Mouse (Mus musculus) A20 (cell line): Measurements from ENCODE around the gene Ptges2.

Source experiments
- DNase-seq: peaks from one replicate; pipeline ENCODE4 v3.0.0-alpha.2; 2011; ENCODE audit warnings: low read depth, low spot score

The Ptges2 gene

DNA sequence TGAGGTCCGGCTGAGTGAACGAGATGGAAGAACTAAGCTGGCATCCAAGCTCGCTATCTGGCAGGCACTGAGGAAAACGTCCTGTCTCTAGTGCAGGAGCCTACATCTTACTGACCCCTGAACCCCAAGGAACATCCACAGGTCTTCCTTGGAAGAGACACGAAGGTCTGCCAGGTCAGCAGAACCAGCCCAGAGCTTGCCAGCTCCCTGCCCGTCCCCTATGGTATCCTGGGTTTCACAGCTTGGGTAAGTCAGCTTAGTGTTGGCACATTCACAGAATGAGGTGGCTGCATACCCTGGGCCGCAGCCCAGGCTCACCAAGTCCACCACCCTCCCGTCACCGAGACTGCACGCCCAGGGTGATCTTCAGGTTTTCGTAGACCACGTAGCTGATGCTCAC lies 20.1 kb downstream of the Ptges2 start:
- no peak for DNase-seq

DNA sequence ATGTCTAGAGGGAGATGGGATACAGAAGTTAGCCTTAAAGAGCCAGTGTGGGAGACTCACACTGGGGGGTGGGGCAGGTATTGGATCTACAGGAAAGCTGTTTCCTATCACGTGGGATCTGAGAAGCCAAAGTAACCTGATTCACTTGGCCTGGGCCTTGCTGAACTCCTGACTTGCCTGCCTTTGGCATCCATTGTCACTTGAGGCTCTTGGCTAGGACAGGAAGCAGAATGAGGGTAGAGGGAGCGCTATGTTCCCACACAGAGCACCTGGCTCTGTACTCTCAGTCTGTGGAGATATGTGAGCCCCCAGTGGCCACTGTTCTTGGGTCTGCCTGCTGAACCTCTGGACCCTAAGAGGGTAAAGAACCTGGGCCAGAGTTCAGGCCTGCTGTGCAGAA lies 20.9 kb downstream of the Ptges2 start:
- DNase-seq: no peak

DNA sequence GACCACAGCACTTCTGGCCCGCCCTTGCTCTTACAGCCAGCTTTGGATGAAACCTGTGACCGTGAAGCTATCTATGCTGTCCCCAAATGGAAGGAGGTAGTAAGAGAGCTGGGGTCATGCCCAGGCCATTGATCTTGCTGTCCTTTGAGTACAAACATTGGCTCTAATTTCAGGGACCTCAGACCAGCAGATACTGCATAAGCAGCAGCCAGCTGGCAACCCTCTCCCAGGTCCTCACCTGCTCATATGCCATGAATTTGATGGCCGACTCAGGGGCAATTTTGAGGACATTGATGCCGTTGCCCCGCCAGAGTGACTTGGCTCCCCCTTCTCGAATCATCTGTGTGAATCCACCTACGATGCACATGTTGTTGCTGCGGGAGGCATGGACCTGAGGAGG lies 21.8 kb downstream of the Ptges2 start:
- no peak for DNase-seq

DNA sequence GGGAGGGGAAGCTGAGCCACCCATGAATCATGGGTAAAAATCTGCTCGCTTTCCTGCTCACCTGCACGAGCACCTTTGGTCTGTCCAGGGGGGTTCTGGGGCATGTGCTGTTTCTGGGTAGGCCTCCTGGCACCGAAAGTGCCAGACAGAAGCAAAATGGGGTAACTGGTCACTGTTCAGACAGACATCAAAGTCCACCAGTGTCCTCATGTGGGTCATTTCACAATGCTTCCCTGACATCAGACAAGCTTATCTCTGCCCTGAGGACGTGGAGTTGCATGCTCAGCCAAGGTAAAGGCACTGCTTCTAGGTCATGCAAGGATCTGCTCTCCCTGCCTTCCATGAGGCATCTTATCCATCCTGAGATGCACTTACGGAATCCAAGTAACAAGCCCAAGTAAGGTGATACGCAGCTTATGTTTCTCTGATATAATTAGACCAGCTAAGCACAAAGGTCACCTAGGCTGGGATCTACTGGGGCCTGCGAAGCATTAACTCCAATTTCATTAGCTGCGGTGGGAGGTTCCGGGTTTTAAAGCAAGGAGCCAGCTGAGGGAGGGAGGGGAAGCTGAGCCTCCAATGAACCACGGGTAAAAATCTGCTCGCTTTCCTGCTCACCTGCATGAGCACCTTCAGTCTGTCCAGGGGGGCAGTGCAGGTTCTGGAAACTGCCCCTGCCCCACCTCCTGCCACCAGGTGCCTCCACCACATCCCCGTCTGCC lies 22.9 kb downstream of the Ptges2 start:
- no peak for DNase-seq

DNA sequence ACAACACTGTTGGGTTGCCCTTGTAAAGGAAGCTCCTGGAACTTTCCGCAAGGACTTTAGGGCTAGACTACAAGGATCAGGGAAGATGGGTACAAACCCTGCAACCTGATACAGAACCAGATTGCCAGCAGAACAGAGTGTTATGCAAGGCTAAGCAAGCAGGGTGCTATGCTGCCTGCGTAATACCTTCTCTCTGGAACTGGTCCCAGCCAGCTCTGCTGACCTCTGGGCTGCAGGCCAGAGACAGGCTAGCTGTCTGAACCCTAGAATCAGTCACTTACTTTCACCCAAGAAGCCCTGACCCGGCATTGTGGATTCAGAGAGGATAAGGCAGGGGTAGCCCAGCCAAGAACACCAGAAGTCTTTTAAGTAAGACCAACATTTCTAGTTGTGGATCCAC lies 23.7 kb downstream of the Ptges2 start:
- DNase-seq: no peak

DNA sequence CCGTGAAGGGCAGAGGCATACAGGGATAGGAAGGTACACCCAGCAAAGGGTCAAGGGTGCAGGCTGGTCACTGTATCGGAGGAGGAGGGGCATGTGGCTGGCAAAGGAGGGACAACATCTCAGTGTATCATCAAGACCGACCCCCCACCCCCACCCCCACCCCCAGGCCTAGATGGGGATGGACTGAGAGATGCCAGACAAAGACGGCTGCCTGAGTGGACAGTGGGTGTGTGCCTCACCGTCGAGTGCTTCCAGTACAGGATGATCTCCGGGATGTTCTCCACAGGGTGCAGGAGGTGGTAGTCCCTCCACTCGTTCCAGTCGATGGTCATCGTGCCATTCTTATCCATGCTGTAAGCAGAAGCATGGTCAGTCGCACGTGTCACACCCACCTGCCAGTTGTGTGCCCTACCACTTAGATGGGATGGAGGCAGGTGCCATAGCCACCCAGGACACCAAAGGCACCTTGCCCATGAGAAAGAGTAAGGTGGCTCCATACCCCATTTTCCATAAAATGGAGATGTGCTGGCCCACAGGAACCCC lies 24.4 kb downstream of the Ptges2 start:
- DNase-seq: no peak

DNA sequence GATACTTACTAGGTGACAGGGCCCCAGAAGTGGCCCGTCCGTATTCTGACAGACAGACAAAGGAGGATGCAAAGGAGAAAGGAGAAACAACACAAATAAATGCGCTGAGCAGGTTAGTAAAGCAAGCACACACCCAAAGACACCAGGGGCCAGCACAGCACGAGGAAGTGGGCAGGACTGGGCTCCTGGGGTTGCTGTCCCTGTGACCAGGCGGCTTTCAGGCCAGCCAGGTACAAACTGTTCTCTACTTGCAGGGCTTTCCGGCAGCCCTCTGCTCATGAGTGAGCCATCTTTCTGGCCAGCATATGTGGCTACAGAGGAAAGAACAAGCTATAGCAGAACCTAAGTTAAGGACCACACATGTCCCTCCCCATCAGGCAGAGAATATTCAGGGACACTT lies 25.0 kb downstream of the Ptges2 start:
- no peak for DNase-seq

DNA sequence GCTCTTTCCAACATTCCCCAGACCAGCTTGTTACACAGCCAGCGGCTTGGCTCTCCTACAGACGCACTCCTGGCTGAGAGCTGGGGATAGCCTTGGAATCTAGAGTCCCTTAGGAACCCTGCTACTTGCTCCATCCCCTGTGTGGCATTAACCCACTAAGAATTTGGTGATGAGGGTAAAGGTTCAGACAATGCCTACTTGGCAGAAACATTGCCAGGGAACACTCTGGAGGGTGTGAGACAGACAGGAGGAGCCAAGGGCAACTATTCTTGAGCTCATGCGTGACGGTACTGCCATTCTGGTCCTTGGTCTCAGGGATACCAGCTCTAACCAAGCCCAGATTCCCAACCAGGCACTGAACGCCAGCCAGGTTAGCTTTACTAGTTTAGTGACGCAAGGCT lies 26.2 kb downstream of the Ptges2 start:
- DNase-seq: no peak

DNA sequence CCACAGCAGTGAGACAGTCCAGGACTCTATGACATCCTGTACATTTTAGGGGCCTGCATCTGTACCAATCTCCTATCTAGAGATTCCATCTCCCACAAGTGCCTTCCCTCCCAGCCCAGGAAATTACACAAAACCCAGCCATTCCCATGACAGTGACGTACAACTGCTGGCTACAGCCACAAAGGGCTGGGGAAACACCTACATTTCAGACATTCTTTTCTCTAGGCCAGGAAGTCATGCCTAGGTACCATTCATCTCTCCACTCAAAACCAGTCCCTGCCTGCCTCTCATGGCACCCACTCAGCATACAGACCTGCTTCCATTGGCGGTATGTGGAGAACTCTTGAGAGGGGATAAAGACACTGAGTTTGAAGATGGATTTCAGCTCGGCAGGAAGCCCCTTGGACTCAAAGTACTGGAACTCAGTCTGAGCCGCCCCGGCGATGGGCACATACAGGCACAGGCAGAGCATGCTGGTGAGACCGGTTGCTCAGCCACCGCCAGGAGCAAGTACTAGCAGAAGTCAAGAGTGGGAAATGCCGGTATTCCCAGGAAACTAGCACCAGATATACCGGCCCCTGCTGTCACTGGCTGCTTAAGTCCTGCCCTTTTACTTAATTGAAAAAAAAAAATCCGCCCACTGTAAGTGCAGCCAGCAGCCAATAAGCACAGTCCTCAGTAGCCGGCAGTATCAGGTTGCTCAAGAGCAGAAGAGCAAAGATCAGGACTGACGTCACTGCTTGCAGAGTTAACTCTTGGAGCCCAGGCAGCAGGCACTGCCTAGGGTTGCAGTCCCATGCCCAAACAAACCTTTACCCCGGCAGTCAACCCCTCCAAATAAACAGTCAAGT lies 28.0 kb downstream of the Ptges2 start:
- no peak for DNase-seq

DNA sequence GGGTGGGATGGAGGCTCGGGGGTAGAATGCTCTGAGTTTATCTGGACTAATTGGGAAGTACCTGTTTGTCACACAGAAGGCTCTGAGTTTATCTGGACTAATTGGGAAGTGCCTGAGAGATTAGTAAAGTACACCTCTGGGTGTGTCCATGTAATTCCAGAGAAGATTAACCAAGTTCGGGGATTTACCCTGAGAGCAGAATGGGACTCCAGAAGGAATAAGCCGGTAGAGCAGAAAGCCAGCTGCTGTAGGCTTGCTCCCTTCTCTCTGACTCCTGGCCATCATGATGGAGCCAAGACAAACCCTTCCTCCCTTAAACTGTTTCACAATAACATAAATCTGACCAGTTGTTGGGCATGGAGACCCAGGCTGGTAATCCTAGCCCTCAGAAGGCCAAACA lies 29.1 kb downstream of the Ptges2 start:
- DNase-seq: no peak

DNA sequence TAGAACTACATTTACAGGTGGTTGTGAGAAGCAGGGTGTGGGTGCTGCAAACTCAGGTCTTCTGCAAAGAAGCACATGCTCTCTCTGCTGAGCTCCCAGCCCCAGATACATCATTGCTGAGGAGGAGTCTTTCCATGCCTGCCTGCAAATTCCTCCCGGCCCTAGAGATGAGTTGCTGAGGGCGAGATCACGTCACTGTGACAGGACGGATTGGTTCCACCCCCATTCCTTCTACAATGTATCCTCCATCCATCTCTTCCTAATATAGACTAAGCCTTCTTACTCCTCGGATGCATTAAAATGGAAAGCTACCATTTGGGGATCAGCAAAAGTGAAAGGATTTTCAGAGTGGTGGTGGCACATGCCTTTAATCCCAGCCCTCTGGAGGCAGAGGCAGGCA lies 29.9 kb downstream of the Ptges2 start:
- DNase-seq: no peak

DNA sequence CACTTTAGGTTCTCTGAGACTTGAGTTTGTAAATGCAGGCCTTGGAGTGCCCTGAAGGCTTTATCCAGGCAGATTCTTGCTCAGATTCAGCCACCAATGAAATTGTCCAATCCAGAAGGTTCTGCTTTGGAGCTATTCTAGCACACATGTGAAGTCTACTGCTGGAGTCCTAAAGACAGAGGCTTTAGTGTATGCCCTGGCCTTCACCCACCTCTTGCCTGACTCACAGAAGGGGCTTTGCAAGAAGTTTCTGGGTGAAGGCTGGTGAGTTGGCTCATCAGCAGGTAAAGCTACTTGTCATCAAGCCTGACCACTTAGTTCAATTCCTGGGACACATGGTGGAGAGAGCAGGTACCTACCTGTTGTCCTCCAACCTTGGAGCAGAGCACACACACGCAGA lies 30.4 kb downstream of the Ptges2 start:
- no peak for DNase-seq

DNA sequence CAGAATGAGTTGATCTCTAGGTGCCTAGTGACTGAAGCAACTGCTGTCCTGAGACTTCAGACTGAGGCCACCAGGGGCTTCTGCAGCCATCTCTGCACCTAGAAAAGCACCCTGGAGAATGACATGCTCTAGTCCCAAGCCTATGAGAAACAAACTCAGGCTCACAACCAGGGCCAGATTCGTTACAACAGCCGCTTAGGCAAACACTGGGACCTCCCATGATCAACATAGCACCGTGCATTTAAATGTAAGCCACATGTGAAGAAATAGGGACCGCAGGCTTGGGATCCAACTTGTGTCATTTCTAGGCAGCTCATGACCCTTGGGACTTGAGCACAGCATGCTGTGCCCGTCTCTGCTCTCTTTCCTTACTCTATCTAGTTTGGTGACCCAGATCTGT lies 32.0 kb downstream of the Ptges2 start:
- no peak for DNase-seq

DNA sequence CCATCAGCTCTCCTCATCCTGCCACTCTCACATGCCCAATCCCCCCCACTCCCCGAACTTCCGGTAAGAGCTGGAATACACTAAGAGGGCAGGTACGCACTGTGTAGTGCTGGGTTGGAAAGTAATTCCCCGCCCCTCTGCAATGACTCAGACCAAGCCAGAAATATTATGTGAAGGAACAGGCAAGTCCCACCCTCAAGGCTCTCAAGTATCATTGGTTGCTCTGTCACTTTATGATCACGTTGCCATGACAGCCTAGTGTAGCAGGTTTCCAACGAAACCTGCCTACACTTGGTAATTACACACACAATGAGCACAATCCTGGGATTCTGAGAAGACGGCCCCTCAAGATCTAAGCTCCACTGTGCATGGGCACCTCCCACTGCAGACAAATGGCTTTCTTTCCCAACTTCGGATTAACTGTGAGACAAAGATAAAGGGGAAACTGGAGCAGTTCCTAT lies 32.6 kb downstream of the Ptges2 start:
- DNase-seq: no peak

DNA sequence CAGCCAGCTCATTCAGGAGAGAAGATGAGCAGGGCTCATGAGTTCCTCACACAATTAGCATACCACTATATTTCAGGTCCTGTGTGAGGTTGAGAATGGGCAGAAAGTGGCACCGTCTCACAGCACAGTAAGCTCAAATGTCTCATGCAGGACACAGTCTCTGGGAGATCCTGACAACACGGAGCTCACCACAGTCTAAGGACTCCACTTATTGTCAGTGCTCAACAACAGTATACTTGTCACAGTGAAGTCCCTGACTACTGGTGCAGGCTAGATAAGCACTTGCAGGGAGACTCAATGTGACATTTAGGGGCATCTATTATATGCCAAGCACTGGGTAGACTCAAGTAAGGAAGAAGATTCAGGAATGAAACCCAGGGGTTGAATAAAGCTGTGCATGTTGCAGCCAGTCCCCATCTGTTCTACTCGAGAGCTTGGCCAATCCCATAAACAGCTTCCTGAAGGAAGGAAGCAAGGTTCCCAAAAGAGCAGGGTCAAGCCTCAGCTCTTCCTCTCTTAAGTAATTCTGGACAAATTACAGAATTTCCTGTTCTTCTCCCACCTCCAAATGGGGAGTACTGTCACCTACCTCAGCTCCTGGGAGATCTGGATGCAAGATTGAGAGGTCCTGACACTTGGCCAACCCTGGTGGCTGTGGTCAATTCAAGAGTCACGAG lies 33.7 kb downstream of the Ptges2 start:
- no peak for DNase-seq

DNA sequence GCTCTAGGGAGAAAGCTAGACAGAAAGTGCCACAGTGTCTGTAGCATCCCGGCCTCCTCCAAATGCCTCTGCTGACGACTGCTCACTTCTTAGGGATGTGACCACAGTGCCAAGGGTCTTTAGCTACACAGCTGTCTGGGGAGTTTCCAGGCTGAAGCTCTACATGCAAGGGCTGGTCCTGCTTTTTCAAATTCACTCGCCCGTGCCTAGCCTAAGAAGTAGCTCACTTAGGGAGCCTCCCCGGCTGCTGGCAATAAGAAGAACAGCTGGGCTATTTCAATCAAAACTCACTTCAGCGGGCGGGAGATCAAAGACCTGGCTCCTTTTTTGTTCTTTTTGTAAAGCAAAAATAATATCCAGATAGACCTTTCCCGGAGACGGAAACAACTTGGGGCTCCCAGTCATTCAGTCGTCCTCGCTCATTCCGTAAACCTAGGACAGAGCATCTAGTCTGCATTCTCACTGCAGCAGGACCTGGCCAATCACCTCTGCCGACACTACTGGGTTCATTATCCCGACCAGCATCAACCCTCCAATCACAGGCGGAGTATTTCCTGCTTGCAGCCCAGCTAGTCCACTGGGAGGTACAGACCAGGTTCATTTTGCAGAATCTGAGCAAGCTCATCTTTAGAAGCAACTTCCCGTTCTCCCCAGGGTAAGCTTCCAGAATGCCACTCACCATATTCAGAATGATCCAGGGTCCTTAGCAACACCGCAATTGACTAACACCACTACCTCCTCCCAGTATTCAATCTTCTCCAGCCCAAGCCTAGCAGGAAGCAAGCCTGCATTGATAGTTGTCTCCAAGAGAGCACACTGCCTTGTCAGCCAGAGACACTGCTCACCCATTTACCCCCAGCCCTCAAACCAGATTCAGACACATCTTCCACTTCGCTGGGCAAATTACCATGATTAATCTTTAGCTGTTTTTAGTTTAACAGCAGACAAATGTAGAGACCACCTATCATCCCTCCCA lies 35.3 kb downstream of the Ptges2 start:
- DNase-seq: no peak

DNA sequence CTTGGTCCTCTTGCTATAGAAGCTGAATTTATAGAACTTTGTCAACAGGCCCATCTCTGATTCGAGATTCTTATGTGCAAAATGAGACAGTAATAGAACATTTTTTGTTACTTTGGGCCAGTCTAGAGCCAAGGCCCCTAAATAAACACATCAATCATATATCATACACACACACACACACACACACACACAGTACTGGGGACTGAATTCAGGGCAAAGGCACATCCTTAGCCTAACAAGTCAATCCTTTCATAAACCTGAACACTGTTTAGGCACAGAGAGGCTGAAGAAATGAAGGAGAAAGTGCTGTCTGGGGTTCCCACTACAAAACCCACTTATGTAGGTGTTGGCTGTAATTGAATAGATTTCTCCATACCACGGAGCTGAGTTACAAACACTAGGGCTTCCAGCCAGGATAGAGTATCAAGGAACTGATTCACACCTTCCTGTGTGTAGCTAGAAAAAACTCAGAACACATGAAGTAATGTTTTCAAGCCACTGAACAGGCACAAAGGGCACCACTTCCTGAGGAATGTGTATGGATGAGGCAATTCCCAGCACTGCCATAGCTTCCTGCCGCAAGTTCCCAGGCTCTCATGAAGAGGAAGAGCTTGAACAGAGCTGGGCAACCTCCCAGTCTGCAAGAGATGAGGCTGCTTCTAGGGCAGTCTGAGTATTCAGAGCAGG lies 41.1 kb downstream of the Ptges2 start:
- DNase-seq: no peak

DNA sequence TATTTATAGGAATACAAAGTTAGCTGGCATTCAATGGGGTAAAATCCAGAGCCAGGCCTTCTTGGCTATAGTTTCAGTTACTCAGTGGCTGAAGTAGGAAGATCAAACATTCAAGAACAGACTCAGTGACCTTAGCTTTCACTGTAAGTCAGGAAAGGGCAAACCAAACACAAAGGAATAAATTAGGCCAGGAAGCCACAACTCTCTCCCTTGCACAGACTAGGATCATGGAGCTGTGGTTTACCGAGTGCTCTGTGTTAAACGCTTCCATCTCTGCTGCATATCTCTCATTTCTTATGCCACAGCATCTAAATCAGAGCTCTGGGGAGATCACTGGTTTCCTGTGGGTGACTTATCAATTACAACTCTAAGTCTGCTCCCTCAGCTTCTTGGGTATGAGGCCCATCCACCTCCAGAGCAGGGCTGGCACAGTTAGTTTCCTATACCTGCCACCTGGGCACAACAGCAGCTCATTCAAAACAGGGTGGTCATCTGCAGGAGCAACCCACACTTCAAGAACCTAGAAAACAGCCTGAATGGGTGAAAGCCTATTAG lies 42.0 kb downstream of the Ptges2 start:
- DNase-seq: no peak

DNA sequence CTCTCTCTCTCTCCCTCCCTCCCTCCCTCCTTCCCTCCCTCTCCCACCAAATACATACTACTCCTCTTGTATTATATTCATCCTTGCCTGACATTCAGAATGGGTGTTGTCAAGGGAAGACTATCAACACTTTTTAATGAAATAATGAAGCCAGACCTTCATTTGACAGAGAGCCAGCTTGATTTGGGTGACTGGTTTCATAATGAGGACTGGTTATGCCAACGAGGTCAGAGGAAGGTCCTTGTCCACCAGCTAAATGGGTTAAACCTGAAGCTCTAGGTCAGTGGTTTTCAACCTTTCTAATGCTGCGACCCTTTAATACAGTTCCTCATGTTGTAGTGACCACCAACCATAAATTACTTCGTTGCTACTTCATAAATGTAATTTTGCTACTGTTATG lies 43.0 kb downstream of the Ptges2 start:
- no peak for DNase-seq

DNA sequence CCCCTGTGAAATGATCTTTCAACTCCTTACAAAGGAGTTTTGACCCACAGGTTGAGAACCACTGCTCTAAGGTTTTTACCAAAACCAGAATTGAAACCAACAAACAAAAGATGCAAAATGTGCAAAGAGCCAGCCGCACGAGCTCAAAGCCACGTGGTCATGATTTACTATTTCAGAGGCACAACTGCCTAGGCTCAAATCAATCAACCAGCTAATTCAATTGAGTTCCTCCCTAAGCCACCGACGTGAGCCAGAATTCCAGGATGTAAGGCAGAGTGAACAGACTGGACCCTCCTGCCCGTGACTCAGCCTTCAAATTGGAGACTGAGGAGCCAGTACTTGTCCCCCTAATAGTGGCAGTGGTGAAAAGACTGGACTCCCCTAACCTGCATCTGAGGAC lies 43.5 kb downstream of the Ptges2 start:
- DNase-seq: peak; percentile 77
